Mouse (Mus musculus) embryonic facial prominence, embryonic 11.5 days (tissue): ENCODE results near the gene Baz1b. TPM values are rescaled to one million over a fixed set of nuclear protein-coding genes. Genes with fewer than 3 reads are reported as not detected.

Experiments
- ATAC-seq: fragments of 200-750 bp; cut with Nextera tagmentation; replicated peaks from 2 replicates; pipeline ENCODE4 v1.8.0; 2017; ENCODE audit warnings: low read depth; ENCODE audit not compliant: insufficient number of reproducible peaks, low FRiP score, low TSS enrichment
- DNase-seq: peaks from one replicate; pipeline ENCODE4 v3.0.0-alpha.2; 2015; ENCODE audit warnings: low spot score
- H3K27ac ChIP-seq: fragments of 300-500 bp; sonication (generic); replicated peaks from 2 replicates; pipeline ENCODE4 v1.5.1; 2014; ENCODE audit warnings: mild to moderate bottlenecking, low read depth, low read length, control low read depth
- H3K27me3 ChIP-seq: fragments of 300-500 bp; sonication (generic); 2 replicates; pipeline ENCODE4 v1.6.1; 2014; ENCODE audit warnings: mild to moderate bottlenecking, low read length, moderate library complexity, mixed read lengths; ENCODE audit not compliant: control insufficient read depth, insufficient read depth
- H3K36me3 ChIP-seq: fragments of 300-500 bp; sonication (generic); replicated peaks from 2 replicates; pipeline ENCODE4 v1.6.1; 2014; ENCODE audit warnings: low read depth, mild to moderate bottlenecking, low read length, moderate library complexity, mixed read lengths; ENCODE audit not compliant: control insufficient read depth, insufficient read depth
- H3K4me1 ChIP-seq: fragments of 300-500 bp; sonication (generic); 2 replicates; pipeline ENCODE4 v1.6.1; 2014; ENCODE audit warnings: low read length, mixed read lengths; ENCODE audit not compliant: control insufficient read depth, insufficient read depth
- H3K4me2 ChIP-seq: fragments of 300-500 bp; sonication (generic); 2 replicates; pipeline ENCODE4 v1.6.1; 2014; ENCODE audit warnings: low read depth, mild to moderate bottlenecking, control low read depth, low read length, moderate library complexity
- H3K4me3 ChIP-seq: fragments of 300-500 bp; sonication (generic); 2 replicates; pipeline ENCODE4 v1.5.1; 2014; ENCODE audit warnings: low read depth, low read length, control low read depth
- H3K9ac ChIP-seq: fragments of 300-500 bp; sonication (generic); replicated peaks from 2 replicates; pipeline ENCODE4 v1.6.1; 2014; ENCODE audit warnings: mild to moderate bottlenecking, control low read depth, low read length
- H3K9me3 ChIP-seq: fragments of 300-500 bp; sonication (generic); replicated peaks from 2 replicates; pipeline ENCODE4 v1.6.1; 2016; ENCODE audit warnings: mild to moderate bottlenecking, low read length, inconsistent platforms, mixed read lengths; ENCODE audit not compliant: control insufficient read depth
- whole genome bisulfite sequencing: fragments of 180-500 bp; shearing (Covaris S2); extraction: QIAGEN DNeasy Blood & Tissue Kit; methylation state at CpG from one replicate; pipeline ENCODE4 v1.1.7; 2014; 5-methylcytosine and 5-hydroxymethylcytosine counted together
- polyA plus RNA-seq: library from polyadenylated mRNA; unstranded; fragments of >200 nt; fragmentation: Nextera tagmentation; extraction: Ambion mirVana; gene quantifications from 2 replicates; pipeline ENCODE4 v1.2.1, GENCODE M21; 2014

The Baz1b gene
- 60.2 and 65.6 TPM in 2 replicates for polyA plus RNA-seq

GRCm38 (mm10) chr5:135186621-135187348 is at the start of gene Baz1b:
TSS of gene Baz1b (plus strand) at chr5:135187264.
- Histone ChIP-seq H3K4me3 (peak within 1 kb of the TSS; percentile 100), H3K9ac (peak within 1 kb of the TSS; percentile 100), H3K9me3 (no peaks in the 10 kb centered on the region), H3K4me1 (no peaks in the 10 kb centered on the region), H3K27me3 (no peaks in the 10 kb centered on the region), H3K27ac (peak within 1 kb of the TSS; percentile 99), H3K4me2 (peak within 1 kb of the TSS; percentile 58), H3K36me3 (peaks cover 3% of the 10 kb centered on the region; the same call in 1 of the 2 replicates)
- DNase-seq, result peak; percentile 98
- peak; percentile 95 for ATAC-seq
- WGBS, result under 1% methylated on average over 57 of the region's 57 CpGs

- Histone ChIP-seq H3K27me3 (no peaks in the 10 kb centered on the region), H3K27ac (no peak overlapping the region), H3K4me3 (no peak overlapping the region), H3K4me2 (no peak overlapping the region), H3K4me1 (no peaks in the 10 kb centered on the region), H3K9me3 (no peaks in the 10 kb centered on the region), H3K36me3 (no peaks in the 10 kb centered on the region), H3K9ac (no peak overlapping the region)
- DNase-seq (no peak), ATAC-seq (no peak)
- WGBS, result 59% methylated on average over 2 of the region's 2 CpGs
Observed at GRCm38 (mm10) chr5:135139881-135140280, 47.2 kb upstream of the Baz1b start.

GRCm38 (mm10) chr5:135144469-135144868 is 42.6 kb upstream of the Baz1b start:
- DNase-seq (no peak), ATAC-seq (no peak)
- no peak overlapping the region for H3K9ac ChIP-seq
- no peaks in the 10 kb centered on the region for H3K4me1 ChIP-seq
- H3K36me3 ChIP-seq, result no peaks in the 10 kb centered on the region
- H3K9me3 ChIP-seq, result no peaks in the 10 kb centered on the region
- WGBS, result 57% methylated on average over 4 of the region's 4 CpGs
- no peak overlapping the region for H3K27ac ChIP-seq
- no peak overlapping the region for H3K4me2 ChIP-seq
- no peaks in the 10 kb centered on the region for H3K27me3 ChIP-seq
- H3K4me3 ChIP-seq, result no peak overlapping the region

- H3K27ac ChIP-seq, result no peak overlapping the region
- no peak overlapping the region for H3K4me2 ChIP-seq
- no peak overlapping the region for H3K9ac ChIP-seq
- no peaks in the 10 kb centered on the region for H3K27me3 ChIP-seq
- ATAC-seq, result no peak
- no peak overlapping the region for H3K4me3 ChIP-seq
- no peaks in the 10 kb centered on the region for H3K9me3 ChIP-seq
- WGBS, result 89% methylated on average over 3 of the region's 3 CpGs
- no peak for DNase-seq
- no peaks in the 10 kb centered on the region for H3K36me3 ChIP-seq
- no peaks in the 10 kb centered on the region; the same call in 1 of the 2 replicates for H3K4me1 ChIP-seq
Observed at GRCm38 (mm10) chr5:135145532-135145931, 41.5 kb upstream of the Baz1b start.

- no peaks in the 10 kb centered on the region for H3K36me3 ChIP-seq
- no peaks in the 10 kb centered on the region for H3K9me3 ChIP-seq
- DNase-seq (no peak), ATAC-seq (no peak)
- no peaks in the 10 kb centered on the region for H3K27me3 ChIP-seq
- no peak overlapping the region for H3K27ac ChIP-seq
- H3K4me3 ChIP-seq, result no peak overlapping the region
- H3K4me2 ChIP-seq, result no peak overlapping the region
- H3K4me1 ChIP-seq, result no peaks in the 10 kb centered on the region; the same call in 1 of the 2 replicates
- H3K9ac ChIP-seq, result no peak overlapping the region
Observed at GRCm38 (mm10) chr5:135145955-135146354, 41.1 kb upstream of the Baz1b start.

GRCm38 (mm10) chr5:135148715-135149052 is 38.4 kb upstream of the Baz1b start:
- WGBS, result under 1% methylated on average over 13 of the region's 13 CpGs
- ATAC-seq (peak; percentile 2; the same call in 1 of the 2 replicates), DNase-seq (no peak)
- H3K4me1 ChIP-seq, result no peaks in the 10 kb centered on the region; the same call in 1 of the 2 replicates
- H3K4me2 ChIP-seq, result peak overlapping the region; percentile 53
- no peaks in the 10 kb centered on the region for H3K9me3 ChIP-seq
- no peaks in the 10 kb centered on the region for H3K36me3 ChIP-seq
- H3K4me3 ChIP-seq, result peak overlapping the region; percentile 74
- H3K9ac ChIP-seq, result peak overlapping the region; percentile 60
- H3K27ac ChIP-seq, result no peak overlapping the region; the same call in 1 of the 2 replicates
- no peaks in the 10 kb centered on the region for H3K27me3 ChIP-seq

GRCm38 (mm10) chr5:135149053-135149819 is 37.8 kb upstream of the Baz1b start, which contains the start of gene Tbl2:
TSS of gene Tbl2 (plus strand) at chr5:135149657.
- ATAC-seq, result peak; percentile 98
- H3K9ac ChIP-seq, result peak within 1 kb of the TSS; percentile 75
- no peaks in the 10 kb centered on the region; the same call in 1 of the 2 replicates for H3K4me1 ChIP-seq
- H3K36me3 ChIP-seq, result peaks cover 2% of the 10 kb centered on the region; the same call in 1 of the 2 replicates
- peak; percentile 100 for DNase-seq
- H3K27me3 ChIP-seq, result no peaks in the 10 kb centered on the region
- peak within 1 kb of the TSS; percentile 88 for H3K27ac ChIP-seq
- H3K4me2 ChIP-seq, result peak within 1 kb of the TSS; percentile 53
- H3K9me3 ChIP-seq, result no peaks in the 10 kb centered on the region
- 0% methylated on average over 63 of the region's 63 CpGs for WGBS
- peak within 1 kb of the TSS; percentile 74 for H3K4me3 ChIP-seq

GRCm38 (mm10) chr5:135149820-135150178 is 37.3 kb upstream of the Baz1b start:
- ATAC-seq (peak; percentile 0; the same call in 1 of the 2 replicates), DNase-seq (no peak)
- H3K4me3 ChIP-seq, result peak overlapping the region; percentile 74
- H3K4me2 ChIP-seq, result peak overlapping the region; percentile 53
- peak overlapping the region; percentile 75 for H3K9ac ChIP-seq
- 0 out of 2 replicates have a peak overlapping the region, but pooled peaks have one; percentile 20 for H3K27ac ChIP-seq
- peaks cover 4% of the 10 kb centered on the region; the same call in 1 of the 2 replicates for H3K36me3 ChIP-seq
- H3K9me3 ChIP-seq, result no peaks in the 10 kb centered on the region
- H3K4me1 ChIP-seq, result no peaks in the 10 kb centered on the region; the same call in 1 of the 2 replicates
- H3K27me3 ChIP-seq, result no peaks in the 10 kb centered on the region
- 0% methylated on average over 19 of the region's 23 CpGs for WGBS
